Mouse (Mus musculus) lung, embryonic 15.5 days (tissue): ENCODE results near the gene Chmp2b. TPM values are rescaled to one million over a fixed set of nuclear protein-coding genes. Genes with fewer than 3 reads are reported as not detected.

Source experiments
- ATAC-seq: fragments of 200-750 bp; cut with Nextera tagmentation; 2 replicates; pipeline ENCODE4 v1.8.0; 2017; ENCODE audit warnings: moderate number of reproducible peaks, borderline replicate concordance; ENCODE audit not compliant: low FRiP score, low TSS enrichment; ENCODE audit errors: extremely low read depth
- H3K27ac ChIP-seq: fragments of 300-500 bp; sonication (generic); 2 replicates; pipeline ENCODE4 v1.5.1; 2015; ENCODE audit warnings: moderate library complexity, mild to moderate bottlenecking, inconsistent platforms
- H3K27me3 ChIP-seq: fragments of 300-500 bp; sonication (generic); 2 replicates; pipeline ENCODE4 v1.6.1; 2015; ENCODE audit warnings: inconsistent platforms
- H3K36me3 ChIP-seq: fragments of 300-500 bp; sonication (generic); 2 replicates; pipeline ENCODE4 v1.6.1; 2015; ENCODE audit warnings: inconsistent platforms
- H3K4me1 ChIP-seq: fragments of 300-500 bp; sonication (generic); 2 replicates; pipeline ENCODE4 v1.6.1; 2015; ENCODE audit warnings: inconsistent platforms
- H3K4me2 ChIP-seq: fragments of 300-500 bp; sonication (generic); 2 replicates; pipeline ENCODE4 v1.6.1; 2015; ENCODE audit warnings: inconsistent platforms, mild to moderate bottlenecking, moderate library complexity
- H3K4me3 ChIP-seq: fragments of 300-500 bp; sonication (generic); 2 replicates; pipeline ENCODE4 v1.5.1; 2015; ENCODE audit warnings: mild to moderate bottlenecking, inconsistent platforms
- H3K9ac ChIP-seq: fragments of 300-500 bp; sonication (generic); 2 replicates; pipeline ENCODE4 v1.6.1; 2015; ENCODE audit warnings: inconsistent platforms
- H3K9me3 ChIP-seq: fragments of 300-500 bp; sonication (generic); 2 replicates; pipeline ENCODE4 v1.6.1; 2016; ENCODE audit warnings: inconsistent platforms
- WGBS: fragments of 180-500 bp; shearing (Covaris S2); methylation state at CpG from one replicate; pipeline ENCODE4 v1.1.7; 2015; 5-methylcytosine and 5-hydroxymethylcytosine counted together
- polyA plus RNA-seq: library from polyadenylated mRNA; unstranded; fragments of >200 nt; fragmentation: Nextera tagmentation; extraction: Ambion mirVana; gene quantifications from 2 replicates; pipeline ENCODE4 v1.2.1, GENCODE M21; 2015

The Chmp2b gene
- polyA plus RNA-seq: 92.0 and 93.5 TPM in 2 replicates

DNA sequence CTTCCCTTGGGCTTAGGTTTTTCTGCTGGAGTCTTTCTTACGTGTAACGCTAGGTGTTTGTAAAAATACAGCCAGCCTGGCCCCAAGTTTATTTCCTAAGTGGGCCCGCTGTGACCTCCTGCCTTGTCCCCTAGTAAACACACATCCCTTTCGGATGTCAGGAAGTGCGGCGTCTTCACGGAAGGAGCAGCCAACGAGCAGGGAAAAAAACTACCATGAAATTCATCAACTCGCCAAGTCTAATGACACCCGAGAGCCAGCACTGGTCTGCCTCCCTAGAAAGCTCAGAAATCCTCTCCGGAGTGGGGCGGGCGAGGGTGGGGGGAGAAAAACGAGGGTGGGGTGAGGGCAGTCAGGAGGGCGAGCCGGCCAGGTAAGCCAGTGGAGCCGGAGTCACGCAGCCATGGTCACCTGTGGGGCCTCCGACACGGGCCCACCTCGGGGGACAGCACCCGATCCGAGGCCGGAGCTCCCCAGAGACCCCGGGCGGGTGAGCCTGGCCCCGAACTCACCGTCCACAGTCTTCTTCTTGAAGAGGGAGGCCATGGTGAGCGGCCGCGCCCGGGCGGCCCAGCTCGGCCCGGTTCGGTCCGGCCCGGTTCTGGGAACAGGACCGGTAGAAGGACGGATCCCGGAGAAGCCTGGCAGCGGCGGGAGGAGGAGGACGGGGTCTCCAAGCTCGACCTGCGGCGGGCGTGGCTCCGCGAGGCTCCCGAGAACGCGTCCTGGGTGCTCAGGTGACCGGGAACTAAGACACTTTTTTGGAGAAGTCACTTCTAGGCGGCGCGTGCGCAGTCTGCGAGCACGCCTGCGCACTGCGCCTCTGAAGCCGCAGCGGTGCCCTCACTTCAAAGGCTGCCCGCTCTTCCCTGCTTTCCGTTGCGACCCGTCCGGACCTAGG is at the start of gene Chmp2b:
Gene Chmp2b, minus strand, starts transcription at position 764 of the 901 bp plus-strand sequence.
- under 1% methylated on average over 64 of the region's 69 CpGs for WGBS
- Histone ChIP-seq H3K4me2 (peak within 1 kb of the TSS; percentile 72), H3K27me3 (no peaks in the 10 kb centered on the region), H3K4me1 (0 out of 2 replicates have a peak, but pooled peaks cover 10% of the 10 kb centered on the region), H3K27ac (peak within 1 kb of the TSS; percentile 68), H3K9me3 (no peaks in the 10 kb centered on the region), H3K4me3 (peak within 1 kb of the TSS; percentile 95), H3K9ac (peak within 1 kb of the TSS; percentile 76), H3K36me3 (no peaks in the 10 kb centered on the region)
- peak; percentile 93 for ATAC-seq

DNA sequence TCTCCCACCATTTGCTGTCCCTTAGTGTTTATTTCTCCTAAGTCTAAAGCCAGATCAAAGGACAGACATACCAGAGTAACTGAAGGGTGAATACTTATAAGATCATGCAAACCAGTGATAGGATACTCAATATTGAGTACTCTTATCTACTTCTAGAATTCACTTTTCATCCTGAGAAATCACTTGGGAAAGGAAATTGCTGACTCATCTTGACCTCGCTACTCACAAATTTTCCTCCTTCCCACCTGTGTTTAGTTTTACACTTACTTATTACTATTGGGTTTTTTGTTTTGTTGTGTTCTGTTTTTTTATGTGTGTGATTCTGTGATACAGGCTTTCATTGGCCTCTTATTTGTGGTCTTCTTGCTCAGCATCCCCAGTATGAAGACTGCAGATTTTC is 49.2 kb upstream of the Chmp2b start:
- 86% methylated on average over 1 of the region's 1 CpGs for WGBS
- Histone ChIP-seq H3K27ac (no peak overlapping the region), H3K9me3 (no peaks in the 10 kb centered on the region), H3K27me3 (no peaks in the 10 kb centered on the region), H3K4me3 (no peak overlapping the region), H3K4me1 (no peaks in the 10 kb centered on the region), H3K9ac (no peak overlapping the region), H3K4me2 (no peak overlapping the region), H3K36me3 (no peaks in the 10 kb centered on the region)
- ATAC-seq: no peak

- 78% methylated on average over 4 of the region's 4 CpGs for WGBS
- no peaks in the 10 kb centered on the region for H3K4me1 ChIP-seq
- H3K36me3 ChIP-seq: no peaks in the 10 kb centered on the region
- no peak overlapping the region for H3K4me3 ChIP-seq
- no peaks in the 10 kb centered on the region for H3K9me3 ChIP-seq
- ATAC-seq: no peak
- H3K27ac ChIP-seq: no peak overlapping the region
- H3K4me2 ChIP-seq: no peak overlapping the region
- no peak overlapping the region for H3K9ac ChIP-seq
- H3K27me3 ChIP-seq: no peaks in the 10 kb centered on the region
Measured at GRCm38 (mm10) chr16:65600798-65601197, 38.3 kb upstream of the Chmp2b start.

GRCm38 (mm10) chr16:65586111-65586865 is 23.8 kb upstream of the Chmp2b start:
- no peaks in the 10 kb centered on the region for H3K36me3 ChIP-seq
- no peak overlapping the region for H3K27ac ChIP-seq
- no peak overlapping the region for H3K4me2 ChIP-seq
- H3K27me3 ChIP-seq: no peaks in the 10 kb centered on the region
- 59% methylated on average over 7 of the region's 7 CpGs for WGBS
- H3K9me3 ChIP-seq: no peaks in the 10 kb centered on the region
- no peaks in the 10 kb centered on the region for H3K4me1 ChIP-seq
- H3K4me3 ChIP-seq: no peak overlapping the region
- no peak for ATAC-seq
- H3K9ac ChIP-seq: no peak overlapping the region

- Histone ChIP-seq H3K4me2 (no peak overlapping the region), H3K36me3 (no peaks in the 10 kb centered on the region)
- ATAC-seq: no peak
Measured at GRCm38 (mm10) chr16:65585699-65586098, 23.2 kb upstream of the Chmp2b start.

DNA sequence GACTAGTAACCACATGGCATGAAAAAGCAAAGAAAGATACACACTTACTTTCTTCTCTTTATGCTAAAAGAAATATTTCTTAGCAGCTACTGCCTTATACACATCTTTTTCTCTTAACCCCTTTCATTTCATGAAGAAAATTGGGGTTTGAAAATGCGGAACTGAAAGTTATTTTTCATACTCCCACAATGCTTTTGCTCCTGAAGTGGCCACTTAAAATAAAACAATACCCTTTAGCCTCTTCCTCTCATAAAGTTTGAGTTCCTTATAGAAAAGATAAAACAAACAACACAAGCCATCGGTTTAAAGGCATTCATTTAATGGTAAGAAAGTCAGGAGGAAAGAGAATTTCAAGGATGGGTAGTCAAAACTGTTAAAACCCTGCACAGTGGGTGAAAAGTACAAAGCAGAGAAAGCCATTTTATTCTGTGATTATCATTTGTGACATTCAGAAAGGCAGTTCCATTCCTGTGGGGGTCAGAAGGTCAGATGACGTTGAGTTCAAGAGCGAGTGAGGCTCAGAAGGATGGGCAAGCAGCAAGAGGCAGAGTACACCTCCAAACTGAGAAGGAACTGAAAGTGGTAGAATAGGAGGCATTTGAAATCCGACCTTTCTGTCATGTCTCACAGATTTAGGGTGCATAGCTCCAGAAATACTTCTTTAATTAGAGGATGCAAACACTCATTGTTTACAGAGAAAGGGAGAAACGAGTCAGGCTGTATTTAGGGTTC is 14.9 kb upstream of the Chmp2b start:
- Histone ChIP-seq H3K4me2 (no peak overlapping the region), H3K4me3 (no peak overlapping the region), H3K9me3 (no peaks in the 10 kb centered on the region), H3K4me1 (no peaks in the 10 kb centered on the region), H3K36me3 (no peaks in the 10 kb centered on the region), H3K27me3 (no peaks in the 10 kb centered on the region), H3K9ac (no peak overlapping the region), H3K27ac (no peak overlapping the region)
- WGBS: 48% methylated on average over 6 of the region's 6 CpGs
- no peak for ATAC-seq

More at GRCm38 (mm10) chr16:65585699-65586098, 23.2 kb upstream of the Chmp2b start:
- Histone ChIP-seq H3K4me1 (no peaks in the 10 kb centered on the region), H3K9me3 (no peaks in the 10 kb centered on the region), H3K4me3 (no peak overlapping the region), H3K9ac (no peak overlapping the region), H3K27me3 (no peaks in the 10 kb centered on the region), H3K27ac (no peak overlapping the region)
- WGBS: 80% methylated on average over 2 of the region's 2 CpGs

- Histone ChIP-seq H3K9ac (no peak overlapping the region), H3K9me3 (no peaks in the 10 kb centered on the region), H3K4me3 (no peak overlapping the region), H3K4me1 (no peaks in the 10 kb centered on the region), H3K27me3 (no peaks in the 10 kb centered on the region), H3K4me2 (no peak overlapping the region), H3K27ac (no peak overlapping the region), H3K36me3 (no peaks in the 10 kb centered on the region)
- 68% methylated on average over 4 of the region's 4 CpGs for WGBS
- ATAC-seq: no peak
Measured at GRCm38 (mm10) chr16:65568853-65569252, 6.3 kb upstream of the Chmp2b start.

GRCm38 (mm10) chr16:65564951-65565350 is 2.4 kb upstream of the Chmp2b start:
- no peak for ATAC-seq
- 83% methylated on average over 1 of the region's 1 CpGs for WGBS
- no peak overlapping the region for H3K4me2 ChIP-seq
- H3K36me3 ChIP-seq: no peaks in the 10 kb centered on the region
- no peak overlapping the region for H3K9ac ChIP-seq
- H3K27ac ChIP-seq: no peak overlapping the region
- no peaks in the 10 kb centered on the region for H3K9me3 ChIP-seq
- no peaks in the 10 kb centered on the region for H3K27me3 ChIP-seq
- H3K4me3 ChIP-seq: no peak overlapping the region
- 0 out of 2 replicates have a peak, but pooled peaks cover 3% of the 10 kb centered on the region for H3K4me1 ChIP-seq

DNA sequence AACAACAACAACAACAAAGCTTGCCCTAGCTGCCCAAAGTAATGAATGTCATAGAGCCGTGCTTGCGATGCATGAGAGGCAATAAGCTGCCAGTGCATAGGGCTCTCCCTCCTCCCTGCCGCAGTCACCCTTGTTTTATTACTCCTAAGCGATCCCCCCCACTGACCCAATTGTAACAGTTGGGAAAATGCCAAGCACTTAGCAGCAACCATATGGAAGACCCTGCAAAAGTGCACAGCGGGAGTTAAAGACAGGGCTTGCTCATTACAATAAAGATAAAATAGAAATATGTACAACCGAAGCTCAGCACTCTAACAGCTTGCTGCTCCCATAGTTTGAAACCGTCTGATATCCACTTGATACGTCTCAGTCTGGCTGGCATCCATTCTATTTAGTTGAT is 1.8 kb upstream of the Chmp2b start:
- Histone ChIP-seq H3K4me2 (no peak overlapping the region), H3K27me3 (no peaks in the 10 kb centered on the region), H3K36me3 (no peaks in the 10 kb centered on the region), H3K4me1 (0 out of 2 replicates have a peak, but pooled peaks cover 8% of the 10 kb centered on the region), H3K9me3 (no peaks in the 10 kb centered on the region), H3K9ac (no peak overlapping the region), H3K4me3 (no peak overlapping the region), H3K27ac (no peak overlapping the region)
- 69% methylated on average over 8 of the region's 8 CpGs for WGBS
- no peak for ATAC-seq

- ATAC-seq: peak; percentile 56; the same call in 1 of the 2 replicates
- H3K27ac ChIP-seq: no peak overlapping the region
- H3K27me3 ChIP-seq: no peaks in the 10 kb centered on the region
- no peaks in the 10 kb centered on the region for H3K9me3 ChIP-seq
- H3K4me2 ChIP-seq: peak overlapping the region; percentile 72
- peak overlapping the region; percentile 76 for H3K9ac ChIP-seq
- H3K4me1 ChIP-seq: 0 out of 2 replicates have a peak, but pooled peaks cover 10% of the 10 kb centered on the region
- 1% methylated on average over 10 of the region's 10 CpGs for WGBS
- H3K4me3 ChIP-seq: peak overlapping the region; percentile 95
- H3K36me3 ChIP-seq: no peaks in the 10 kb centered on the region
Measured at GRCm38 (mm10) chr16:65562864-65563206, 309 bp upstream of the Chmp2b start.
